Mouse (Mus musculus) left cerebral cortex, adult 18-20 months (tissue): ENCODE results near the gene Magix. TPM values are rescaled to one million over a fixed set of nuclear protein-coding genes. Genes with fewer than 3 reads are reported as not detected.

Source experiments
- DNase-seq, 2 experiments: peaks; one replicate each; pipeline ENCODE4 v3.0.0; 2021 to 2022; ENCODE audit warnings: low spot score in 2 of 2, mixed read lengths in 1 of 2
- total RNA-seq, 2 experiments: library from RNA; stranded (reverse); gene quantifications; 2 replicates each; pipeline ENCODE4 v1.2.3; 2021

Gene Magix
- total RNA-seq, 2 experiments from 2014 or later: 0.19 to 0.44 TPM

GRCm38 (mm10) chrX:7674284-7675000 lies 6.6 kb downstream of the Magix start:
- peak in 1 of 2 experiments; percentile 15 for DNase-seq

GRCm38 (mm10) chrX:7673578-7674281 lies 7.3 kb downstream of the Magix start:
- no peak for DNase-seq

GRCm38 (mm10) chrX:7672739-7673138 lies 8.3 kb downstream of the Magix start:
- DNase-seq: no peak

- DNase-seq: peak in 1 of 2 experiments; percentile 6
These were observed 10.0 kb downstream of the Magix start, which contains the start of gene Plp2 for GRCm38 (mm10) chrX:7670921-7671623. TSS of gene Plp2 (minus strand) at chrX:7671390.

- peak in 1 of 2 experiments; percentile 12 for DNase-seq
These were observed 10.6 kb downstream of the Magix start for GRCm38 (mm10) chrX:7670390-7670881.

- no peak for DNase-seq
These were observed 15.1 kb downstream of the Magix start for GRCm38 (mm10) chrX:7665739-7666502.

GRCm38 (mm10) chrX:7664791-7665190 lies 16.3 kb downstream of the Magix start:
- DNase-seq: no peak

- DNase-seq: no peak
These were observed 18.1 kb downstream of the Magix start for GRCm38 (mm10) chrX:7662936-7663335.

GRCm38 (mm10) chrX:7661086-7661485 lies 20.0 kb downstream of the Magix start:
- no peak for DNase-seq

GRCm38 (mm10) chrX:7658785-7659589 lies 22.1 kb downstream of the Magix start:
- DNase-seq: no peak

GRCm38 (mm10) chrX:7658031-7658784 lies 22.8 kb downstream of the Magix start:
- DNase-seq: no peak

GRCm38 (mm10) chrX:7657221-7657639 lies 23.8 kb downstream of the Magix start, which contains the start of gene Prickle3:
TSS of gene Prickle3 (plus strand) at chrX:7657260.
- DNase-seq: no peak

- peak; percentile 29 to 51 for DNase-seq
These were observed 32.3 kb downstream of the Magix start for GRCm38 (mm10) chrX:7648671-7649304.

GRCm38 (mm10) chrX:7645349-7645748 lies 35.7 kb downstream of the Magix start:
- peak; percentile 74 to 80 for DNase-seq

- no peak for DNase-seq
These were observed 40.3 kb downstream of the Magix start for GRCm38 (mm10) chrX:7640785-7641184.

- DNase-seq: peak in 1 of 2 experiments; percentile 18
These were observed 41.3 kb downstream of the Magix start for GRCm38 (mm10) chrX:7639536-7640325.

- DNase-seq: peak; percentile 84 to 85
These were observed 42.5 kb downstream of the Magix start, which contains the start of gene Syp for GRCm38 (mm10) chrX:7638401-7639091. TSS of gene Syp (plus strand) at chrX:7638471.
